Mouse (Mus musculus): ENCODE measurements around the gene Fyn.

Fyn gene

GRCm38 (mm10) chr10:39566901-39567300 is 198.2 kb downstream of the Fyn start:
- DNase-seq (ENCODE audit: low read depth, low spot score): no peak

- no peak for DNase-seq (ENCODE audit: low read depth, low spot score)
Observed at GRCm38 (mm10) chr10:39568991-39569390, 200.3 kb downstream of the Fyn start.

GRCm38 (mm10) chr10:39571011-39571410 is 202.4 kb downstream of the Fyn start:
- DNase-seq (ENCODE audit: low read depth, low spot score): no peak

GRCm38 (mm10) chr10:39572050-39572671 is 203.5 kb downstream of the Fyn start:
- DNase-seq (ENCODE audit: low read depth, low spot score): no peak

- DNase-seq (ENCODE audit: low read depth, low spot score): no peak
Observed at GRCm38 (mm10) chr10:39572672-39573051, 204.0 kb downstream of the Fyn start.

GRCm38 (mm10) chr10:39576466-39576865 is 207.8 kb downstream of the Fyn start:
- no peak for DNase-seq (ENCODE audit: low read depth, low spot score)

- DNase-seq (ENCODE audit: low read depth, low spot score): no peak
Observed at GRCm38 (mm10) chr10:39580477-39580876, 211.8 kb downstream of the Fyn start.

GRCm38 (mm10) chr10:39582385-39582784 is 213.7 kb downstream of the Fyn start:
- no peak for DNase-seq (ENCODE audit: low read depth, low spot score)

- no peak for DNase-seq (ENCODE audit: low read depth, low spot score)
Observed at GRCm38 (mm10) chr10:39583718-39584117, 215.1 kb downstream of the Fyn start.

GRCm38 (mm10) chr10:39587290-39587925 is 218.8 kb downstream of the Fyn start:
- no peak for DNase-seq (ENCODE audit: low read depth, low spot score)

- no peak for DNase-seq (ENCODE audit: low read depth, low spot score)
Observed at GRCm38 (mm10) chr10:39587973-39588746, 219.5 kb downstream of the Fyn start.

- DNase-seq (ENCODE audit: low read depth, low spot score): no peak
Observed at GRCm38 (mm10) chr10:39589765-39590546, 221.3 kb downstream of the Fyn start.

- DNase-seq (ENCODE audit: low read depth, low spot score): no peak
Observed at GRCm38 (mm10) chr10:39590629-39591028, 222.0 kb downstream of the Fyn start.

GRCm38 (mm10) chr10:39592501-39592900 is 223.8 kb downstream of the Fyn start:
- no peak for DNase-seq (ENCODE audit: low read depth, low spot score)

GRCm38 (mm10) chr10:39594716-39595115 is 226.1 kb downstream of the Fyn start:
- no peak for DNase-seq (ENCODE audit: low read depth, low spot score)

- DNase-seq (ENCODE audit: low read depth, low spot score): no peak
Observed at GRCm38 (mm10) chr10:39595862-39596261, 227.2 kb downstream of the Fyn start.

- no peak for DNase-seq (ENCODE audit: low read depth, low spot score)
Observed at GRCm38 (mm10) chr10:39597116-39597791, 228.6 kb downstream of the Fyn start.

GRCm38 (mm10) chr10:39597792-39598183 is 229.1 kb downstream of the Fyn start:
- no peak for DNase-seq (ENCODE audit: low read depth, low spot score)

GRCm38 (mm10) chr10:39599601-39600000 is 230.9 kb downstream of the Fyn start:
- DNase-seq (ENCODE audit: low read depth, low spot score): no peak

GRCm38 (mm10) chr10:39600115-39600514 is 231.5 kb downstream of the Fyn start:
- DNase-seq (ENCODE audit: low read depth, low spot score): no peak

GRCm38 (mm10) chr10:39601068-39601467 is 232.4 kb downstream of the Fyn start:
- DNase-seq (ENCODE audit: low read depth, low spot score): no peak
